Mouse (Mus musculus) erythroblast, adult 5-6 weeks (primary cell): ENCODE results near the gene Gm4969. TPM values are rescaled to one million over a fixed set of nuclear protein-coding genes. Genes with fewer than 3 reads are reported as not detected.
A peak's percentile ranks its signal among the peaks of the same experiment; 100 is the strongest.

ENCODE experiments used
- ATAC-seq: replicated peaks from 2 replicates; pipeline ENCODE4 v1.8.0; 2016; ENCODE audit warnings: moderate number of reproducible peaks, mild to moderate bottlenecking, moderate TSS enrichment, inconsistent platforms; ENCODE audit not compliant: poor library complexity, low FRiP score, severe bottlenecking
- total RNA-seq, 2 experiments: library from RNA; stranded (forward) in 1 of 2; stranded (reverse) in 1 of 2; fragments of 150-400 nt in 1 of 2; fragments of 200-764, 138-1000 nt in 1 of 2; gene quantifications; 2 replicates each; pipeline versions ENCODE4 v1.2.3 to v1.2.4; 2015 to 2017; ENCODE audit warnings: low replicate concordance in 2 of 2

The Gm4969 gene
- total RNA-seq, 2 experiments from 2014 or later, result not detected

GRCm38 (mm10) chr7:19146793-19147192 is 28.6 kb upstream of the Gm4969 start:
- no peak for ATAC-seq

GRCm38 (mm10) chr7:19137380-19137779 is 19.2 kb upstream of the Gm4969 start:
- no peak for ATAC-seq

GRCm38 (mm10) chr7:19136673-19137334 is 18.6 kb upstream of the Gm4969 start:
- no peak for ATAC-seq

GRCm38 (mm10) chr7:19136168-19136567 is 18.0 kb upstream of the Gm4969 start:
- no peak for ATAC-seq

- peak; percentile 97 for ATAC-seq
Observed at GRCm38 (mm10) chr7:19131324-19131848, 13.2 kb upstream of the Gm4969 start.

GRCm38 (mm10) chr7:19130657-19131056 is 12.5 kb upstream of the Gm4969 start:
- ATAC-seq, result no peak

- no peak for ATAC-seq
Observed at GRCm38 (mm10) chr7:19129396-19129795, 11.2 kb upstream of the Gm4969 start.

- ATAC-seq, result no peak
Observed at GRCm38 (mm10) chr7:19127744-19128143, 9.6 kb upstream of the Gm4969 start.

- ATAC-seq, result no peak
Observed at GRCm38 (mm10) chr7:19124713-19125112, 6.5 kb upstream of the Gm4969 start.

GRCm38 (mm10) chr7:19121686-19122085 is 3.5 kb upstream of the Gm4969 start:
- no peak for ATAC-seq

- peak; percentile 99 for ATAC-seq
Observed at GRCm38 (mm10) chr7:19119631-19120429, 1.7 kb upstream of the Gm4969 start, which contains the start of gene Fbxo46. Gene Fbxo46, plus strand, starts transcription at chr7:19119859.

- ATAC-seq, result no peak
Observed at GRCm38 (mm10) chr7:19119083-19119482, 915 bp upstream of the Gm4969 start.

- no peak for ATAC-seq
Observed at GRCm38 (mm10) chr7:19109565-19109964, 8.6 kb downstream of the Gm4969 start.

- ATAC-seq, result no peak
Observed at GRCm38 (mm10) chr7:19107436-19107835, 10.7 kb downstream of the Gm4969 start.

GRCm38 (mm10) chr7:19104486-19104885 is 13.7 kb downstream of the Gm4969 start:
- ATAC-seq, result no peak

- ATAC-seq, result no peak
Observed at GRCm38 (mm10) chr7:19103741-19104140, 14.4 kb downstream of the Gm4969 start.

- no peak for ATAC-seq
Observed at GRCm38 (mm10) chr7:19100290-19100689, 17.9 kb downstream of the Gm4969 start.

GRCm38 (mm10) chr7:19098811-19099210 is 19.4 kb downstream of the Gm4969 start:
- no peak for ATAC-seq

- ATAC-seq, result no peak
Observed at GRCm38 (mm10) chr7:19097863-19098262, 20.3 kb downstream of the Gm4969 start.

GRCm38 (mm10) chr7:19097217-19097616 is 21.0 kb downstream of the Gm4969 start:
- no peak for ATAC-seq

GRCm38 (mm10) chr7:19096421-19096976 is 21.7 kb downstream of the Gm4969 start:
- no peak for ATAC-seq
